Mouse (Mus musculus): Measurements from ENCODE around the gene Slc25a48. TPM values are rescaled to one million over a fixed set of nuclear protein-coding genes. Genes with fewer than 3 reads are reported as not detected.

The Slc25a48 gene
- polyA plus RNA-seq, 1 experiment from 2014 or later, result 0.03 TPM

DNA sequence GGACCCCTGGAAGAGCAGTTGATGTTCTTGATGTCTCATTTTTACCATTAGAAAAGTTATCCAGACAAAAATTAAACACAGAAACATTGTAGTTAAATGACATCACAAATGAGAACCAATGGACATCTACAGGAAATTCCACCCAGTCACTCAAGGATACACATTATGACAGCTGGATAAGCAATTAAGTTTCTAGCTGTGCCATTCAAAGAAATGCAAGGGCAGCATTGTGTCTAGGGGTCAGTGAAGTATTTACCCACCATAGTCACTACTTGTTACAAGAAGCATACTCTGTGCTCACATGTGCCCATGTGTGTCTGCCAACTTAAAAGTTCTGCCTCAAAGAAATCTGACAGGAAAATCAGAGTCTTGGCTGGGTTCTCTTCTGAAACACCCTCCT lies 75.4 kb downstream of the Slc25a48 start:
- Histone ChIP-seq H3K4me1 (replicated peaks; ENCODE audit: control insufficient read depth, insufficient read depth, low read length) (no peaks in the 10 kb centered on the region), H3K4me2 (replicated peaks; ENCODE audit: low read depth) (no peak overlapping the region), H3K27me3 (replicated peaks; ENCODE audit: control insufficient read depth, insufficient read depth, low read length) (no peaks in the 10 kb centered on the region), H3K36me3 (ENCODE audit: control insufficient read depth, insufficient read depth) (no peaks in the 10 kb centered on the region), H3K9me3 (ENCODE audit: control insufficient read depth) (no peaks in the 10 kb centered on the region), H3K9ac (ENCODE audit: low read depth, low read length) (no peak overlapping the region), H3K27ac (ENCODE audit: low read depth, low read length) (no peak overlapping the region), H3K4me3 (ENCODE audit: low read depth, low read length) (no peak overlapping the region)
- no peak for ATAC-seq
- TF ChIP-seq CTCF (IDR thresholded peaks at IDR 0.05; ENCODE audit: low read depth), result no peak

DNA sequence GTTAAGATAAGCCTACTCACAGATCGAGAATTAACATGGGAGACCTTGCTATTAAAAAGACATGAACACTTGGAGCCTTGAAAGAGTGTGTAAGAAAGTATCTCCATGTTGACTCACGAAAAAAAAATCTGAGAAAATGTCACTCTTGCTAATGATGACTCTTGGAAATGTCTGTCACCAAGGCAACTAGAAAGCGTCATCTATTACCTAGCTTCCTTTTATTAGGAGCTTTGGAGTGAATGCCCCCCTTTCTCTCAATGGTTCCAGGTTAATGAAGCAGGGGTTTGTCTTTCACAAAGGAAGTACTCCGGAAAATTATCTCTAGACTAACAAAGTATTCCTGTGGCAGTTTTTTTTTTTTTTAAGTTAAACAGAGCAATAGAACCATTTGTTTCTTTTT lies 78.2 kb downstream of the Slc25a48 start:
- no peak overlapping the region for H3K4me3 ChIP-seq (ENCODE audit: low read depth, low read length)
- no peak overlapping the region for H3K27ac ChIP-seq (ENCODE audit: low read depth, low read length)
- H3K36me3 ChIP-seq (ENCODE audit: control insufficient read depth, insufficient read depth), result no peaks in the 10 kb centered on the region
- H3K4me2 ChIP-seq (replicated peaks; ENCODE audit: low read depth), result no peak overlapping the region
- H3K4me1 ChIP-seq (replicated peaks; ENCODE audit: control insufficient read depth, insufficient read depth, low read length), result no peaks in the 10 kb centered on the region
- H3K27me3 ChIP-seq (replicated peaks; ENCODE audit: control insufficient read depth, insufficient read depth, low read length), result no peaks in the 10 kb centered on the region
- H3K9me3 ChIP-seq (ENCODE audit: control insufficient read depth), result no peaks in the 10 kb centered on the region
- H3K9ac ChIP-seq (ENCODE audit: low read depth, low read length), result no peak overlapping the region
- 64% methylated on average over 4 of the region's 4 CpGs for WGBS
- TF ChIP-seq CTCF (IDR thresholded peaks at IDR 0.05; ENCODE audit: low read depth), result no peak
- no peak for ATAC-seq

DNA sequence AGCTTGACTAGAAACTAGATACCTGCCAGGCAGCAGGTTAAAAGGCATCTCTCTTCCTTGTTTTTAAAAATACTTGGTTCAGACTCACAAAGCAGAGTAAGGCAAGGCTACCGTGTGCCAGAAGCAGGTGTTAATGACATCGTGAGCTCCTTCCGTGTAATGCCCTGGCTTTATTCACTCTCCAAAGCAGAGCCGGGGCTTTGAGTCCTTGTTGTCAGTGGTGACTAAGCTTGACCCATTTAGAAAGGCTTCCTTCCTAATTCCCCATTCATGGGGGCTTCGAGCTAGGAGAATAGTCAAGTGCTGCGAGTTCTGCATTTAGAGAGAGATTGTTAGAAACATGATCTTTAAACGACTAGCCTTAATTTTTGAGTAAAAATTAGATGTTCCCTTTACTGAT lies 78.7 kb downstream of the Slc25a48 start:
- ATAC-seq, result no peak
- Histone ChIP-seq H3K9me3 (ENCODE audit: control insufficient read depth) (no peaks in the 10 kb centered on the region), H3K4me1 (replicated peaks; ENCODE audit: control insufficient read depth, insufficient read depth, low read length) (no peaks in the 10 kb centered on the region), H3K4me2 (replicated peaks; ENCODE audit: low read depth) (no peak overlapping the region), H3K27ac (ENCODE audit: low read depth, low read length) (no peak overlapping the region), H3K36me3 (ENCODE audit: control insufficient read depth, insufficient read depth) (no peaks in the 10 kb centered on the region), H3K27me3 (replicated peaks; ENCODE audit: control insufficient read depth, insufficient read depth, low read length) (no peaks in the 10 kb centered on the region), H3K9ac (ENCODE audit: low read depth, low read length) (no peak overlapping the region), H3K4me3 (ENCODE audit: low read depth, low read length) (no peak overlapping the region)
- 55% methylated on average over 7 of the region's 7 CpGs for WGBS
- no peak for TF ChIP-seq CTCF (IDR thresholded peaks at IDR 0.05; ENCODE audit: low read depth)

DNA sequence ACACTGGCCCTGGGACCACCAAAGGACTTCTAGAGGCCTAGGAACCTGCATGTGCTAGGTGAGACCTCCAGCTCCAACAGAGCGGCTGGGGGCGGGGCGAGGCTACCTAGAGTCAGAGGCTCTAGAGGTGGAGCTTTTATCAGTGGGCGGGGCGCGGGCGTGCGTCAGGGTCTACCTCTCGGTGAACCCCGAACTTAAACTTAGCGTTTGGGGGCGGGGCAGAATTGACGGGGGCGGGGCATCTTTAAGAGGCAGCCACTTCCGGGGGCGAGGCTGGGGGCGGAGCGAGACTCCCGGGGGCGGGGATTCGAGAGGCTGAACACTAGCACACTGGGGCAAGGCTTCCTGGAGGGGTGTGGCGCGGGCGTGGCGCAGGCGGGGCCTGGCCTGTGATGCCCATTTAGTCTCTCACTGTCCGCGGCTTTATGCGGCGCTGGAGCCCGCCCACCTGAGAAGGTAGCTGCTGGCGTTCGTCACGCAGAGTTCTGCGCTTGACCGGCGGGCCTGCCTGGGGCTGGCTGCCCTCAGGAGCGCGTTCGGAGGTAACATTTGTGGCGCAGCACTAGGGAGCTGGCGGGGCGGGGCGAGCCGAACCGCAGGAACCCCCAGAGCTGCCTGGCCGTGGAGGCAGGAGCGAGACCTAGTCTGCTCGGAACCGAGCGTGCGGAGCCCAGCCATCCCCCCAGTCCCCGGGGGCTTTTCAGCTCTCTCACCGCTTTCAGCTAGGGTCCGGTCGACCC lies 84.1 kb downstream of the Slc25a48 start, which contains the start of gene Fbxl21:
Gene Fbxl21, plus strand, starts transcription at position 392 of the 740 bp plus-strand sequence.
- under 1% methylated on average over 56 of the region's 56 CpGs for WGBS
- Histone ChIP-seq H3K4me3 (ENCODE audit: low read depth, low read length) (peak within 1 kb of the TSS; percentile 67), H3K27me3 (replicated peaks; ENCODE audit: control insufficient read depth, insufficient read depth, low read length) (no peaks in the 10 kb centered on the region), H3K9me3 (ENCODE audit: control insufficient read depth) (no peaks in the 10 kb centered on the region), H3K9ac (ENCODE audit: low read depth, low read length) (peak within 1 kb of the TSS; percentile 52), H3K4me2 (replicated peaks; ENCODE audit: low read depth) (peak within 1 kb of the TSS; percentile 96), H3K4me1 (replicated peaks; ENCODE audit: control insufficient read depth, insufficient read depth, low read length) (no peaks in the 10 kb centered on the region), H3K36me3 (ENCODE audit: control insufficient read depth, insufficient read depth) (no peaks in the 10 kb centered on the region), H3K27ac (ENCODE audit: low read depth, low read length) (peak within 1 kb of the TSS; percentile 46; the same call in 1 of the 2 replicates)
- TF ChIP-seq CTCF (IDR thresholded peaks at IDR 0.05; ENCODE audit: low read depth), result no peak
- ATAC-seq, result peak; percentile 100

DNA sequence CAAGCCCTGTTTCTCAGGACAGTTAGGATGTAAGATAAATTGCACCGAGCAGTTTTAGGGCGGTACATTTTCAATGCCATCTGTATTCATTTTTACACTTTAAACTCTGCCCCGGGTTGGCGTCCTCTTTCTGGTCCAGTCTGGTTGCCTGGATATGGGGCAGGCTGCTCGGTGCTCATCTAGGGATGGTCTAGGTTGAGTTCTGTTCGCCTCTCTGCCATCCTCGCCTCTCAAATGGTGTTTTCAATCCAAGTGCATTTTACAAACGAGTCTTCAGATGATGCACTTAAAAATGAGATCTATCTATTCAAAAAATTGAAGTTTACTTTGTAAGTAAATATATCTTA lies 84.6 kb downstream of the Slc25a48 start:
- Histone ChIP-seq H3K36me3 (ENCODE audit: control insufficient read depth, insufficient read depth) (no peaks in the 10 kb centered on the region), H3K27ac (ENCODE audit: low read depth, low read length) (no peak overlapping the region), H3K4me3 (ENCODE audit: low read depth, low read length) (peak overlapping the region; percentile 67), H3K27me3 (replicated peaks; ENCODE audit: control insufficient read depth, insufficient read depth, low read length) (no peaks in the 10 kb centered on the region), H3K9me3 (ENCODE audit: control insufficient read depth) (no peaks in the 10 kb centered on the region), H3K4me2 (replicated peaks; ENCODE audit: low read depth) (peak overlapping the region; percentile 96), H3K9ac (ENCODE audit: low read depth, low read length) (peak overlapping the region; percentile 52), H3K4me1 (replicated peaks; ENCODE audit: control insufficient read depth, insufficient read depth, low read length) (no peaks in the 10 kb centered on the region)
- WGBS, result 5% methylated on average over 8 of the region's 8 CpGs
- no peak for TF ChIP-seq CTCF (IDR thresholded peaks at IDR 0.05; ENCODE audit: low read depth)
- no peak for ATAC-seq

Other genes starting within 250 kb of the Slc25a48 start
- not detected in 2 replicates for gene Neurog1, start 186.2 kb upstream of the Slc25a48 start, polyA plus RNA-seq (2015; fragmentation: Nextera tagmentation; extraction: Ambion mirVana)
- 19.3 and 19.4 TPM in 2 replicates for gene Cxcl14, start 141.8 kb upstream of the Slc25a48 start, polyA plus RNA-seq (2015; fragmentation: Nextera tagmentation; extraction: Ambion mirVana)
- gene Gm3045, start 11.8 kb upstream of the Slc25a48 start, polyA plus RNA-seq (2015; fragmentation: Nextera tagmentation; extraction: Ambion mirVana), result not detected in 2 replicates
- not detected in 2 replicates for gene Il9, start 43.9 kb downstream of the Slc25a48 start, polyA plus RNA-seq (2015; fragmentation: Nextera tagmentation; extraction: Ambion mirVana)
- 3.7 and 4.0 TPM in 2 replicates for gene Fbxl21, start 84.1 kb downstream of the Slc25a48 start, polyA plus RNA-seq (2015; fragmentation: Nextera tagmentation; extraction: Ambion mirVana)
- gene Lect2, start 110.1 kb downstream of the Slc25a48 start, polyA plus RNA-seq (2015; fragmentation: Nextera tagmentation; extraction: Ambion mirVana), result 48.8 and 59.0 TPM in 2 replicates
- gene Tgfbi, start 171.2 kb downstream of the Slc25a48 start, polyA plus RNA-seq (2015; fragmentation: Nextera tagmentation; extraction: Ambion mirVana), result 101 and 105 TPM in 2 replicates